Mouse (Mus musculus): ENCODE data around the gene Ovgp1.

The Ovgp1 gene

GRCm38 (mm10) chr3:105994730-105995129, 21.2 kb downstream of the Ovgp1 start:
- in situ Hi-C loops (cut with MseI, MboI) = loop anchor here in 1 of 2 experiments (10.0 kb wide), 1 partner anchor 450 kb away; no protein-coding TSS in a partner anchor

- in situ Hi-C loops (cut with MseI, MboI) = loop anchor here in 1 of 2 experiments (25.0 kb wide), 1 partner anchor 461 kb away; no protein-coding TSS in a partner anchor
These were observed 27.3 kb downstream of the Ovgp1 start for GRCm38 (mm10) chr3:106000707-106001375.

- in situ Hi-C loops (cut with MseI, MboI) = loop anchor here in 1 of 2 experiments (25.0 kb wide), 1 partner anchor 461 kb away; no protein-coding TSS in a partner anchor
These were observed 28.2 kb downstream of the Ovgp1 start for GRCm38 (mm10) chr3:106001416-106002370.

GRCm38 (mm10) chr3:106003360-106003759, 29.8 kb downstream of the Ovgp1 start:
- in situ Hi-C loops (cut with MseI, MboI) = loop anchor here in 1 of 2 experiments (25.0 kb wide), 1 partner anchor 459 kb away; no protein-coding TSS in a partner anchor

GRCm38 (mm10) chr3:106014546-106014945, 41.0 kb downstream of the Ovgp1 start, which contains the start of gene Pifo:
Gene Pifo (minus strand): TSS chr3:106014646.
- in situ Hi-C loops (cut with MseI, MboI) = loop anchor here in 1 of 2 experiments (25.0 kb wide), 1 partner anchor 448 kb away; no protein-coding TSS in a partner anchor

GRCm38 (mm10) chr3:106021840-106022239, 48.3 kb downstream of the Ovgp1 start:
- in situ Hi-C loops (cut with MseI, MboI) = loop anchor here in 1 of 2 experiments (25.0 kb wide), 1 partner anchor 440 kb away; no protein-coding TSS in a partner anchor

- in situ Hi-C loops (cut with MseI, MboI) = loop anchor here in 1 of 2 experiments (25.0 kb wide), 1 partner anchor 438 kb away; no protein-coding TSS in a partner anchor
These were observed 50.6 kb downstream of the Ovgp1 start for GRCm38 (mm10) chr3:106024135-106024534.

- in situ Hi-C loops (cut with MseI, MboI) = no loop called here
These were observed 59.3 kb downstream of the Ovgp1 start, which contains the start of gene Chil5 for GRCm38 (mm10) chr3:106032781-106033180. Gene Chil5 (minus strand): TSS chr3:106032814.

Measured in mouse trophoblast stem cell (cell line).